Mouse (Mus musculus): Measurements from ENCODE around the gene Nme4. TPM values are rescaled to one million over a fixed set of nuclear protein-coding genes. Genes with fewer than 3 reads are reported as not detected.

Nme4 gene
- total and polyA plus RNA-seq, 3 experiments, result 0.46 to 0.56 (median 0.47) TPM

GRCm38 (mm10) chr17:26043249-26043636 lies 52.2 kb downstream of the Nme4 start:
- Histone ChIP-seq H3K36me3 (replicated peaks in 1 of 2; ENCODE audit: control insufficient read depth in 1 of 2, insufficient read depth in 1 of 2, low read length in 1 of 2) (peaks cover 0 to 23% of the 10 kb centered on the region in 2 experiments), H3K4me2 (ENCODE audit: insufficient read depth, low read depth, poor library complexity, severe bottlenecking) (no peak overlapping the region)

GRCm38 (mm10) chr17:26042599-26043248 lies 52.7 kb downstream of the Nme4 start:
- Histone ChIP-seq H3K27me3 (replicated peaks) (no peaks in the 10 kb centered on the region), H3K4me1 (ENCODE audit: control insufficient read depth in 1 of 2, insufficient read depth in 2 of 2) (peaks cover 0 to 9% of the 10 kb centered on the region in 2 experiments; a peak in 1 of 4 replicates), H3K79me2 (replicated peaks; ENCODE audit: control insufficient read depth, extremely low read depth, insufficient read depth, poor library complexity, severe bottlenecking) (no peaks in the 10 kb centered on the region), H3K36me3 (replicated peaks in 1 of 2; ENCODE audit: control insufficient read depth in 1 of 2, insufficient read depth in 1 of 2, low read length in 1 of 2) (peaks cover 0 to 24% of the 10 kb centered on the region in 2 experiments), H3K4me3 (replicated peaks in 1 of 3; ENCODE audit: low read depth in 2 of 3, low read length in 2 of 3, poor library complexity in 1 of 3) (no peak overlapping the region), H3K4me2 (ENCODE audit: insufficient read depth, low read depth, poor library complexity, severe bottlenecking) (no peak overlapping the region), H3K27ac (ENCODE audit: insufficient read depth, low read depth) (no peak overlapping the region), H3K9me3 (replicated peaks; ENCODE audit: low read length) (no peaks in the 10 kb centered on the region), H3K9ac (ENCODE audit: insufficient read depth, low read depth) (no peak overlapping the region)
- in situ Hi-C loops (cut with MboI; ENCODE audit: low pct_ligation_motif_present, low pct_unique_long_range_greater_than_20kb, low sequenced_read_pairs) (no loop called here), dilution Hi-C loops (cut with MboI; ENCODE audit: extremely low pct_ligation_motif_present, extremely low pct_unique_long_range_greater_than_20kb, low sequenced_read_pairs) (no loop called here)
- TF ChIP-seq NRF1 (IDR thresholded peaks at IDR 0.05; ENCODE audit: low read depth, low read length), result no peak
- TF ChIP-seq MYC (IDR thresholded peaks at IDR 0.05; ENCODE audit: low read depth, low read length), result no peak
- no peak for TF ChIP-seq ZKSCAN1 (IDR thresholded peaks at IDR 0.05; ENCODE audit: borderline replicate concordance, low read depth, low read length)
- TF ChIP-seq POLR2A (IDR thresholded peaks at IDR 0.05; ENCODE audit: low read depth, low read length), result no peak
- no peak for TF ChIP-seq SMC3 (IDR thresholded peaks at IDR 0.05; ENCODE audit: low read depth, low read length)
- no peak for TF ChIP-seq SIN3A (IDR thresholded peaks at IDR 0.05; ENCODE audit: low read length)
- TF ChIP-seq MAFK (IDR thresholded peaks at IDR 0.05; ENCODE audit: insufficient replicate concordance, low read length), result no peak
- TF ChIP-seq MEF2A (IDR thresholded peaks at IDR 0.05; ENCODE audit: borderline replicate concordance, low read depth, low read length), result no peak
- TF ChIP-seq NELFE (IDR thresholded peaks at IDR 0.05; ENCODE audit: low read depth, low read length), result no peak
- TF ChIP-seq KAT2A (IDR thresholded peaks at IDR 0.05; ENCODE audit: insufficient replicate concordance, low read length), result no peak
- TF ChIP-seq CHD2 (IDR thresholded peaks at IDR 0.05; ENCODE audit: low read length), result no peak
- TF ChIP-seq CTCF (conservative IDR thresholded peaks at IDR 0.05 in 1 of 2, IDR thresholded peaks at IDR 0.05 in 1 of 2; ENCODE audit: low read depth in 2 of 2, low read length in 2 of 2), result no peak
- no peak for TF ChIP-seq MXI1 (IDR thresholded peaks at IDR 0.05; ENCODE audit: low read depth, low read length)
- TF ChIP-seq RCOR1 (conservative IDR thresholded peaks at IDR 0.05; ENCODE audit: low read depth, low read length), result no peak
- no peak for TF ChIP-seq ETS1 (conservative IDR thresholded peaks at IDR 0.05; ENCODE audit: low read depth, low read length)
- TF ChIP-seq IRF4 (IDR thresholded peaks at IDR 0.05; ENCODE audit: low read depth, low read length), result no peak
- no peak for DNase-seq (ENCODE audit: extremely low read depth)

More at GRCm38 (mm10) chr17:26043249-26043636, 52.2 kb downstream of the Nme4 start:
- dilution Hi-C loops (cut with MboI; ENCODE audit: extremely low pct_ligation_motif_present, extremely low pct_unique_long_range_greater_than_20kb, low sequenced_read_pairs) (no loop called here), in situ Hi-C loops (cut with MboI; ENCODE audit: low pct_ligation_motif_present, low pct_unique_long_range_greater_than_20kb, low sequenced_read_pairs) (no loop called here)
- no peak for DNase-seq (ENCODE audit: extremely low read depth)
- H3K9me3 ChIP-seq (replicated peaks; ENCODE audit: low read length), result no peaks in the 10 kb centered on the region
- TF ChIP-seq UBTF (IDR thresholded peaks at IDR 0.05; ENCODE audit: low read depth, low read length) (no peak), BHLHE40 (IDR thresholded peaks at IDR 0.05; ENCODE audit: low read depth, low read length) (no peak), CTCF (conservative IDR thresholded peaks at IDR 0.05 in 1 of 2, IDR thresholded peaks at IDR 0.05 in 1 of 2; ENCODE audit: low read depth in 2 of 2, low read length in 2 of 2) (no peak), MXI1 (IDR thresholded peaks at IDR 0.05; ENCODE audit: low read depth, low read length) (no peak), ETS1 (conservative IDR thresholded peaks at IDR 0.05; ENCODE audit: low read depth, low read length) (no peak), KAT2A (IDR thresholded peaks at IDR 0.05; ENCODE audit: insufficient replicate concordance, low read length) (no peak), USF2 (conservative IDR thresholded peaks at IDR 0.05; ENCODE audit: low read depth, low read length) (no peak), MAZ (IDR thresholded peaks at IDR 0.05; ENCODE audit: low read depth, low read length) (no peak), ZNF384 (IDR thresholded peaks at IDR 0.05; ENCODE audit: low read depth, low read length) (no peak), CHD2 (IDR thresholded peaks at IDR 0.05; ENCODE audit: low read length) (no peak), EP300 (IDR thresholded peaks at IDR 0.05; ENCODE audit: low read length) (no peak), POLR2AphosphoS2 (IDR thresholded peaks at IDR 0.05; ENCODE audit: low read depth, low read length) (no peak)
- no peaks in the 10 kb centered on the region for H3K27me3 ChIP-seq (replicated peaks)
- H3K79me2 ChIP-seq (replicated peaks; ENCODE audit: control insufficient read depth, extremely low read depth, insufficient read depth, poor library complexity, severe bottlenecking), result no peaks in the 10 kb centered on the region
- peaks cover 0 to 12% of the 10 kb centered on the region in 2 experiments; a peak in 2 of 4 replicates for H3K4me1 ChIP-seq (ENCODE audit: control insufficient read depth in 1 of 2, insufficient read depth in 2 of 2)
- H3K4me3 ChIP-seq (replicated peaks in 1 of 3; ENCODE audit: low read depth in 2 of 3, low read length in 2 of 3, poor library complexity in 1 of 3), result no peak overlapping the region
- no peak overlapping the region for H3K27ac ChIP-seq (ENCODE audit: insufficient read depth, low read depth)
- H3K9ac ChIP-seq (ENCODE audit: insufficient read depth, low read depth), result no peak overlapping the region

Measured in CH12.LX (cell line).